In the genomic region with DNA sequence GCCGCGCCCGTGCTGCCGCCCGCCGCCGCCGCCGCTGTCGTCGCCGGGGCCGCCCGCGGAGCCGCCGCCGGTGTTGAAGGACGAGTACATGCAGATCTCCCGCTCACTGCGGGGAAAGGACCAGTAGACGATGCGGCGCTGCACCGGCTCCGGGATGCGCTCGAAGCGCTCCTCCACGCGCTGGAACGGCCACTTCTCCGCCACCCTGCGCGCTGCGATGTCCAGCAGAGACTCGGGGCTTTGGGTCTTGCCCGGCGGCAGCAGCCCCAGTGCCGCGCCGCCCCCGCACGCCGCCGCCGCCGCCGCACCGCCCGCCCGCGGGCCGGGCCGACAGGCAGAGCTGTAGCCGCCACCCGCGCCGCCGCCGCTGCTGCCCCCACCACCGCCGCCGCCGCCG, we compare ENCODE assay signal across 8 mouse cellular contexts.
DNase-seq lines count a peak whose midpoint lies in the region; ATAC-seq and TF ChIP-seq lines count a peak whose summit lies in the region.

No protein-coding gene starts in this region.

- H3K4me1 ChIP-seq in kidney, embryonic 14.5 days (ENCODE audit: control insufficient read depth, insufficient read depth, low read length), result peaks cover 20% of the 10 kb centered on the region
- peaks cover 2% of the 10 kb centered on the region for H3K4me1 ChIP-seq in cortical plate, adult 2 months (ENCODE audit: control insufficient read depth, insufficient read depth, low read length)
- peaks cover 13% of the 10 kb centered on the region for H3K4me1 ChIP-seq in intestine, embryonic 16.5 days (ENCODE audit: control insufficient read depth, insufficient read depth, low read length)
- peaks cover 26% of the 10 kb centered on the region for H3K4me1 ChIP-seq in neural tube, embryonic 15.5 days

- no peak for DNase-seq in kidney, adult 18-20 months
- peak; percentile 67 for DNase-seq in CD4-positive helper T cell, adult 2 months (ENCODE audit: low read depth, low spot score)
- DNase-seq in frontal cortex, postnatal 10 days (ENCODE audit: low spot score in 2 of 2), result no peak
- DNase-seq in kidney, postnatal 14 days, result no peak

- peak overlapping the region; percentile 97 for H3K9ac ChIP-seq in kidney, embryonic 14.5 days (ENCODE audit: low read depth, low read length)
- H3K9ac ChIP-seq in intestine, embryonic 16.5 days (ENCODE audit: low read depth, low read length), result peak overlapping the region; percentile 88
- peak overlapping the region; percentile 91 for H3K9ac ChIP-seq in neural tube, embryonic 15.5 days (replicated peaks)

- H3K4me2 ChIP-seq in kidney, embryonic 14.5 days (replicated peaks; ENCODE audit: low read depth, low read length), result peak overlapping the region; percentile 81
- H3K4me2 ChIP-seq in intestine, embryonic 16.5 days (ENCODE audit: low read depth, low read length), result peak overlapping the region; percentile 68
- peak overlapping the region; percentile 81 for H3K4me2 ChIP-seq in neural tube, embryonic 15.5 days

- TF ChIP-seq CTCF in cortical plate, adult 2 months (IDR thresholded peaks at IDR 0.05; ENCODE audit: extremely low read depth, insufficient read depth, low read length), result no peak

- under 1% methylated on average over 37 of the region's 66 CpGs for WGBS in kidney, embryonic 14.5 days
- WGBS in intestine, embryonic 16.5 days, result under 1% methylated on average over 50 of the region's 66 CpGs
- WGBS in neural tube, embryonic 15.5 days, result 0% methylated on average over 48 of the region's 66 CpGs

- H3K27ac ChIP-seq in kidney, embryonic 14.5 days (ENCODE audit: low read depth, low read length), result peak overlapping the region; percentile 84; the same call in 1 of the 2 replicates
- H3K27ac ChIP-seq in cortical plate, adult 2 months (ENCODE audit: insufficient read depth, low read length), result peak overlapping the region; percentile 93
- peak overlapping the region; percentile 86 for H3K27ac ChIP-seq in intestine, embryonic 16.5 days (ENCODE audit: low read length)
- H3K27ac ChIP-seq in neural tube, embryonic 15.5 days (replicated peaks), result peak overlapping the region; percentile 97

- no peak for ATAC-seq in kidney, embryonic 14.5 days (ENCODE audit: low FRiP score, low TSS enrichment)
- peak; percentile 4 for ATAC-seq in intestine, embryonic 16.5 days
- ATAC-seq in neural tube, embryonic 15.5 days (ENCODE audit: low FRiP score), result peak; percentile 0; the same call in 1 of the 2 replicates

- no peaks in the 10 kb centered on the region for H3K9me3 ChIP-seq in kidney, embryonic 14.5 days (ENCODE audit: control insufficient read depth, low read length)
- no peaks in the 10 kb centered on the region for H3K9me3 ChIP-seq in intestine, embryonic 16.5 days (ENCODE audit: control insufficient read depth, low read length)
- H3K9me3 ChIP-seq in neural tube, embryonic 15.5 days (replicated peaks), result no peaks in the 10 kb centered on the region

- no peaks in the 10 kb centered on the region for H3K27me3 ChIP-seq in kidney, embryonic 14.5 days (ENCODE audit: control insufficient read depth, insufficient read depth, low read length)
- H3K27me3 ChIP-seq in intestine, embryonic 16.5 days (replicated peaks; ENCODE audit: control insufficient read depth, insufficient read depth, low read length), result no peaks in the 10 kb centered on the region
- no peaks in the 10 kb centered on the region for H3K27me3 ChIP-seq in neural tube, embryonic 15.5 days (replicated peaks)

- H3K4me3 ChIP-seq in kidney, embryonic 14.5 days (ENCODE audit: low read length), result peak overlapping the region; percentile 94
- peak overlapping the region; percentile 74 for H3K4me3 ChIP-seq in cortical plate, adult 2 months (ENCODE audit: insufficient read depth, low read length)
- H3K4me3 ChIP-seq in intestine, embryonic 16.5 days (ENCODE audit: low read length), result peak overlapping the region; percentile 91
- H3K4me3 ChIP-seq in neural tube, embryonic 15.5 days (replicated peaks), result peak overlapping the region; percentile 92

- H3K36me3 ChIP-seq in kidney, embryonic 14.5 days (ENCODE audit: control insufficient read depth, insufficient read depth, low read length), result no peaks in the 10 kb centered on the region
- H3K36me3 ChIP-seq in intestine, embryonic 16.5 days (ENCODE audit: control insufficient read depth, insufficient read depth, low read length), result no peaks in the 10 kb centered on the region
- H3K36me3 ChIP-seq in neural tube, embryonic 15.5 days, result no peaks in the 10 kb centered on the region

- TF ChIP-seq POLR2A in cortical plate, adult 2 months (IDR thresholded peaks at IDR 0.05; ENCODE audit: extremely low read depth, insufficient read depth, low read length), result no peak
